Mouse (Mus musculus) urinary bladder, postnatal 10 days (tissue): ENCODE data around the gene Smyd2.

ENCODE experiments used
- DNase-seq: peaks from one replicate; pipeline ENCODE4 v3.0.0; 2022; ENCODE audit warnings: low spot score

Smyd2 gene

GRCm38 (mm10) chr1:189871625-189872024 lies 50.5 kb downstream of the Smyd2 start:
- no peak for DNase-seq

GRCm38 (mm10) chr1:189870539-189870938 lies 51.6 kb downstream of the Smyd2 start:
- no peak for DNase-seq

- no peak for DNase-seq
These were observed 52.4 kb downstream of the Smyd2 start for GRCm38 (mm10) chr1:189869651-189870270.

GRCm38 (mm10) chr1:189868036-189868435 lies 54.1 kb downstream of the Smyd2 start:
- no peak for DNase-seq

- DNase-seq: no peak
These were observed 54.7 kb downstream of the Smyd2 start for GRCm38 (mm10) chr1:189867497-189867896.

GRCm38 (mm10) chr1:189867034-189867433 lies 55.1 kb downstream of the Smyd2 start:
- DNase-seq: no peak

- no peak for DNase-seq
These were observed 55.5 kb downstream of the Smyd2 start for GRCm38 (mm10) chr1:189866621-189867020.

- no peak for DNase-seq
These were observed 57.2 kb downstream of the Smyd2 start for GRCm38 (mm10) chr1:189864846-189865560.

- no peak for DNase-seq
These were observed 57.9 kb downstream of the Smyd2 start for GRCm38 (mm10) chr1:189864301-189864700.

GRCm38 (mm10) chr1:189863727-189864126 lies 58.4 kb downstream of the Smyd2 start:
- no peak for DNase-seq

- no peak for DNase-seq
These were observed 61.2 kb downstream of the Smyd2 start for GRCm38 (mm10) chr1:189860942-189861315.

- no peak for DNase-seq
These were observed 61.8 kb downstream of the Smyd2 start for GRCm38 (mm10) chr1:189860112-189860941.

GRCm38 (mm10) chr1:189858377-189858776 lies 63.8 kb downstream of the Smyd2 start:
- DNase-seq: no peak

GRCm38 (mm10) chr1:189855739-189856138 lies 66.4 kb downstream of the Smyd2 start:
- DNase-seq: no peak

- no peak for DNase-seq
These were observed 67.5 kb downstream of the Smyd2 start for GRCm38 (mm10) chr1:189854646-189855045.

- DNase-seq: no peak
These were observed 69.7 kb downstream of the Smyd2 start for GRCm38 (mm10) chr1:189852456-189852855.

- no peak for DNase-seq
These were observed 70.1 kb downstream of the Smyd2 start for GRCm38 (mm10) chr1:189852051-189852450.

- DNase-seq: no peak
These were observed 72.6 kb downstream of the Smyd2 start for GRCm38 (mm10) chr1:189849550-189849949.

- DNase-seq: no peak
These were observed 75.8 kb downstream of the Smyd2 start for GRCm38 (mm10) chr1:189846319-189846718.

GRCm38 (mm10) chr1:189834166-189834565 lies 88.0 kb downstream of the Smyd2 start:
- no peak for DNase-seq

- no peak for DNase-seq
These were observed 88.8 kb downstream of the Smyd2 start for GRCm38 (mm10) chr1:189833351-189833750.

- DNase-seq: no peak
These were observed 91.3 kb downstream of the Smyd2 start for GRCm38 (mm10) chr1:189830797-189831232.
